Mouse (Mus musculus): Measurements from ENCODE around the gene Samd4b. TPM values are rescaled to one million over a fixed set of nuclear protein-coding genes. Genes with fewer than 3 reads are reported as not detected.
"Not testable (repeated sequence)": the region's sequence is repeated elsewhere in the genome, so short reads cannot be mapped to it uniquely, and the experiment has no call there.

Samd4b gene
- total RNA-seq, 1 experiment from 2014 or later, result 10.1 TPM

DNA sequence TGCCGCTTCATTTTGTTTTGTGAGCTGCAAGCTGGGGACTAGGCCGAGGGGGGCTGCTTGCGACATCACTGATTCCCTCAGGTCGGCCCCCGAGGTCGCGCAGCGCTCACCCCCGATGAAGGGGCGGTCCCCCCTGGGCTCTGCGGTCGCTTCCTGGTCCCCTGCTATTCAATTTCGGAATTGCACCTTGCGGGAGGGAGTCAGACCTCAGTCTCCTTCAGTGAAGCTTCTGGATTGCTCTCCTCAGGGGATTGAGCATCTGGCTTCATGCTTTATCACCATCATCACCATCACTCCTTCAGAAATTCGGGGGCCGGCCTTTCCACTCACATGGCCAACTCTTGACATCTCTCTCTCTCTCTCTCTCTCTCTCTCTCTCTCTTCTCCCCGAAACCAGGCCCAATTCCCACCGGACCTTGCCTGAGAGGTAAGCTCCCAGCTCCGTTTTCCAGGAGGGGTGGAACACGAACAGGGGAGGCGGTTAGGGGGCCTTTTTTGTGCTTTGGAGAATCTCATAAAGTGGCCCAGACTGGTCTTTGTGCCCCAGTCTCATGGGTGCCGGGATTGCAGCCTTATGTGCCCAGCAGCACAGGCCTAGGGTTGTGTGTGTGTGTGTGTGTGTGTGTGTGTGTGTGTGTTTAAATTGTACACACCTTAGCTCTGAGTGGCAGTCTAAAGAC, 204.5 kb downstream of the Samd4b start:
- no peak for ATAC-seq (replicated peaks; ENCODE audit: insufficient number of reproducible peaks, low FRiP score, low TSS enrichment, poor library complexity, severe bottlenecking)

DNA sequence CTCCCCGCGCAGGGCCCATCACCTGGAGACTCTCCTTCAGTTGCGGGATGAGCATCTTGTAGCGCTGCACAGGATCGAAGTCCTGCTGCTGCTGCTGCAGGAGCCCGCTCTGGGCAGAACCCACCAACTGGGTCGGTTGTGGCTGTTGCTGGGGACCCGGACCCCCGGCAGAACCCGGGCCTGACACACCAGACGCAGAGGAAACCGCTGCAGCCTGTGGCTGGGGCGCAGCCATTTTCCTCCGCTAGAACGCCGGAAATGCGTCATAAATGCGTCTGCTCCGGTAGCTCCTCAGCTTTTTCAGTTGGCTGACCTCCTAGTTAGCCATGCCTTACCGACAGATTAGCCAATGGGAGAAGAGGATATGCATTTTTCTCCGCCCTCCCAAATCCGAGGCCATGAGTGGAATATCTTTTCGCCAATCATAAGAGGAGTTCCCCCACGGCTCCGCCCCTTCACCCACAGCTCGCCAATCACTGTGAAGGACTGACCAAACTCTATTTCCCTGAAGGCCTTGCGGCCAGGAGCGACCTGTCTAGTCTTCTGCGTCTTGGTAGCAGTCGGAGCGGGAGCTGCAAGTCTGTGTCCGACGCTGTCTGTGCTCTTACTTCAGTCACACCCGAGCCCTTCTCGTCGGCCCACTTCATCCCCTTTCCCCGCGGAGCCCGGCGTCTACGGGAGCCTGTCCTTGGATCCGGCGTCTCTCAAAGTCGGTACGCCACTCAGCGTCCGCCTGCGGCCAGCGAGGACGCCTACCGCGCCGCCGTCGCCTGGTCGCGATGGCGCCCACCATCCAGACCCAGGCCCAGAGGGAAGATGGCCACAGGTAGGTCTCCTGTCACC, 205.3 kb downstream of the Samd4b start, which contains the start of the genes Med29 and Paf1:
Gene Med29, minus strand, starts transcription at position 280 of the 843 bp plus-strand sequence.
Gene Paf1, plus strand, starts transcription at position 523 of the 843 bp plus-strand sequence.
- peak; percentile 98 for ATAC-seq (replicated peaks; ENCODE audit: insufficient number of reproducible peaks, low FRiP score, low TSS enrichment, poor library complexity, severe bottlenecking)

DNA sequence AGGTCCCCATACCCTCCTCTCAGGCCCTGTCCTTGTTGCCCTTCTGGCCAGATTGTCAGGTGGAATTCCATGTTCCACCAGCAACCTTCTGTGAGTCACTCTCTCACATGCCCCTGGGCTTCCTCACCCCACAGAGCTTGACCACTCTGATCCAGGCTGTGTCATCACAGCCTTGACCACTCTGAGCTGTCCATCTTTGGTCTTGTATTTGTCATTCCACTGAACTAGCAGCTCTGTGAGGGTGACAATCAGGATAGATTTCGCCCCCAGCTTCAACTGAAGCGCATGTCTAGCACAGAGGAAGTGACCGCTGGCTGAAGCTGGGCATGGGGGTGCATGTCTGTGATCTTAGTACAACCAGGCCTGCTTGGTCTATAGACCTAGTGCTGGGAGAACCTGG, 207.6 kb downstream of the Samd4b start:
- ATAC-seq (replicated peaks; ENCODE audit: insufficient number of reproducible peaks, low FRiP score, low TSS enrichment, poor library complexity, severe bottlenecking), result no peak

DNA sequence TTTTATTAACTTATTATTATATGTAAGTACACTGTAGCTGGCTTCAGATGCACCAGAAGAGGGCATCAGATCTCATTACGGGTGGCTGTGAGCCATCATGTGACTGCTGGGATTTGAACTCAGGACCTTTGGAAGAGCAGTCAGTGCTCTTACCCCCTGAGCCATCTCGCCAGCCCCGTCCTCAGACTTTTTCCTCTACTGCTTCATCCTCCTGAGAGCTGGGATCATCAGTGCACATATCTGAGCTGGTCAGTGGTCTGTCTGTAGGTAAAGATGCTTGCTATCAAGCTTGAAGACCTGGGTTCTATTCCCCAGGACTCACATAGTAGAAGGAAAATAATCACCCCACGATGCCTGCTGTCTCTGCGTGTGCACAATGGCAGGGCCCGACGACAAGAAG, 210.6 kb downstream of the Samd4b start:
- ATAC-seq (replicated peaks; ENCODE audit: insufficient number of reproducible peaks, low FRiP score, low TSS enrichment, poor library complexity, severe bottlenecking), result not testable (repeated sequence)

DNA sequence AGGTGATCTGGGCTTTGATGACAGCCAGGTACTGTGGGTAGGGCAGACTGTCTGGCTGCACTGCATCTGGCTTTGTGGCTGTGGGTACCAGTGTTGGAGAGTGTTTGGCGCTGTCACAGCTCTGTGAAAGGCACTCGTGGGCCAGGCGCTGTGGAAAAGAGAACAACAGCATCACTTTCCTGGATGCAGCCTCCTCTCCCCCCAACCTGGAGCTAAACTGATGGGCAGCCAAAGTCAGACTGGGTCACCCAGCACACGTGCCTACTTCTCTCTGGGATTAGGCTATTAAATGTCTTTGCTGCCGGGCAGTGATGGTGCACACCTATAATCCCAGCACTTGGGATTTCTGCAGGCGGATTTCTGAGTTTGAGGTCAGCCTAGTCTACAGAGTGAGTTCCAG, 211.1 kb downstream of the Samd4b start:
- not testable (repeated sequence) for ATAC-seq (replicated peaks; ENCODE audit: insufficient number of reproducible peaks, low FRiP score, low TSS enrichment, poor library complexity, severe bottlenecking)

DNA sequence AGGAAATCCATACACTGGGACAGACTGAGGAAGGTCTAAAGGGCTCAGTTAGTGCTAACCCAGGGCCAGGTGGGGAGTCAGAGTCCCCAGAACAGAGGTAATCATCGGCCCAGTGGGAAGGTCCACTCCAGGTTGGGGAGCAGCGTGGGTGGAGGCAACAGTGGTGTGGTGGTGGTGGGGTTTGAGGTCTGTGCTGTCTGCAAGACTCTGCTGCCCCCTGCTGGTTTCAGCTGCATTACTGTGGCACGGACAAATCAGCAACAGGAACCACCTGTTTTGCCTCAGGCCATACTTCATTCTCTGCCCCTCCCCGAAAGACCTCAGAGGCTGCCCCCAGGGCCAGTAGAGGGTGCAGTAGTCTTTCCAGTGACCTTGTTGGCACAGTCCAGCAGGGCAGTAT, 211.5 kb downstream of the Samd4b start:
- ATAC-seq (replicated peaks; ENCODE audit: insufficient number of reproducible peaks, low FRiP score, low TSS enrichment, poor library complexity, severe bottlenecking), result peak; percentile 27

DNA sequence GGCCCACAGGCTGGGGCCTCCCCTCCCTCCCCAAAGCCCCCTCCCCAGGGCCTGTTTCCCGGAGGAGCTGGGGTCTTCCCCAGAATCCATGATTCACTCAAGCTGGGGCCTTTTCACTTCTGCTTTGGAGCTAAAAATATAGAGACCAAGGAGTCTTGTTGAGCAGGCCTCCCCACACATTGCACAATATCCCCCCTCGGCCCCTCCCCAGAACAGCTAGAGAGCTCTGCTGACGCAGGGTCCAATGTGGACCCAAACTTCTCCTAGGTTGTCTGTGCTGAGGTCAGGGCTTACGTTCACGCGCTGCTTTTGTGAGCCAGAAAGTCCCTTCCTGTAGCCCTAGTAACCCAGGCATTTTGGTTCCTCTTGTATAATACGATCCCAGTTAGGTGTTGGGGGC, 211.9 kb downstream of the Samd4b start:
- ATAC-seq (replicated peaks; ENCODE audit: insufficient number of reproducible peaks, low FRiP score, low TSS enrichment, poor library complexity, severe bottlenecking), result peak; percentile 16

DNA sequence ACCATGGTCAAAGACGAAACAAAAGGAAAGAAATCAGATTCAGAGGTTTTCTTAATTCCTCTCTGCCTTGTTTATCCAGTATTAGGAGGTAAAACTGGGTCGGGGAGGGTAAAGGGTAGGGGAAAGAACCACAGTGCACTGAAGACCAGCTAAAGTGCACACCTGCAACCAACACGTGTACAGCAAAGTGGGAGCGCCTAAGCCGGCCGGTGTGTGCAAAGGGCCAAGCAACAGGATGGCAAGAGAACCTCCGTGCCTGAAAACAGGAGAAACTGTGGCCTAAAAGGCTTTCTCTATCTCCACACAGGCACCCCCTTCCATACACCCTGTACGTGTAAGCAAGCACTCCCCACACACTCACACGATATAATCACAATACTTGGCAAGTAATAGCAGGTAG, 212.7 kb downstream of the Samd4b start:
- no peak for ATAC-seq (replicated peaks; ENCODE audit: insufficient number of reproducible peaks, low FRiP score, low TSS enrichment, poor library complexity, severe bottlenecking)

DNA sequence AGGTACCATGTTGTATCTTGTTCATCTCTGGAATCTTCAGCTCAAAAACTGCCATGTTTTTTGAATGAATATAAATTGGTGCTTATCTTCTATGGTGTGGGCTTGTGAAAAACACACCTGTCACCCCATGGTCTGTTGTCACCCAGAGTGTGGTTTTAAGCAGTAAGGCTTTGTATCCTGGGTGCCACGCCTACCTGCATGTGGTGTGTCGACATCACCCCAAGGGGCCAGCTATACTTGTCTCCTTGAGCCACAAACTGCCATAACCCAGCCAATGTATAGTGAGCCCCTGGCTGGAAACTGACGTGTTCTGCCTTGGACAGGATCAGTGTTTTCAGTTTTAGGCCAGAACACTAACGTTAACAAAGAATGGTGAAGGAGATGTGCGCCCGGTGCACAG, 213.8 kb downstream of the Samd4b start:
- no peak for ATAC-seq (replicated peaks; ENCODE audit: insufficient number of reproducible peaks, low FRiP score, low TSS enrichment, poor library complexity, severe bottlenecking)

DNA sequence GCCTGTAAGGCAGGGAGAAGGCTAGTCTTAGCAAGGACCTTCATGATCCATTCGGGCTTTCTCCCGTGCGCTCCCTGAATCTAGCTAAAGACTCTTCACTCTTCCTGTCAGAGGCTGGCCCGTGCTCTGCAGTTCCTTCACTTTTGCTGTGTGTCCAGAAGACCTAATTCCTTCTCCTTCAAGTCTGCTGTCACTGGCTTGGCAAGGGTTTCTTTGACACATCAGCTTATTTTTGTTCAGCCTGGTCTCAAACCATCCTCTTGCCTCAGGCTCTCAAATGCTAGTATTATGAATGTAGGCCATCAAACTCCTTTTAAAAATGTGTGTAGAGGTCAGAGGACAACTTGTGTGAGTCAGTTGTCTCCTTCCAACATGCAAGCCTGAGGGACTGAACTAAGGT, 214.3 kb downstream of the Samd4b start:
- ATAC-seq (replicated peaks; ENCODE audit: insufficient number of reproducible peaks, low FRiP score, low TSS enrichment, poor library complexity, severe bottlenecking), result no peak

DNA sequence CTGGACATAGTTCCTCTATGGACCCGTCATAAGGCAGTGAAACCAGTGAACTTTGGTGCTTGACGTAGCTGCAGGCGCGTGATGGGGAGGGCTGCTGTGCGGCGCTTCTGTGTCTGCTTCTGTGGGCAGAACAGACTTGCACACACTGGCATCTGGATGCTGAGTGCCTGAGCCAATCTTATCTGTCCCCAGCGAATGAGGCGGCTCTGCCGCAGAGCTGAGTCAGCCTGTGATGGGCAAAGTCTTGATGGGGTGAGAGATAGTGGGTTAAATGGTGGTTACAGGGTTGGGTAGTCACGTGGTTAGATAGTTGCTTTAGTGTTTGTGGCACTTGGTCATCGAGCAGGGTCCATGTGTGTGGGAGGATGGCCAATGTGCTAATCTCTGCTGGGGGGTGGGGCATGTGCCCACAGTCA, 215.0 kb downstream of the Samd4b start:
- peak; percentile 28 for ATAC-seq (replicated peaks; ENCODE audit: insufficient number of reproducible peaks, low FRiP score, low TSS enrichment, poor library complexity, severe bottlenecking)

DNA sequence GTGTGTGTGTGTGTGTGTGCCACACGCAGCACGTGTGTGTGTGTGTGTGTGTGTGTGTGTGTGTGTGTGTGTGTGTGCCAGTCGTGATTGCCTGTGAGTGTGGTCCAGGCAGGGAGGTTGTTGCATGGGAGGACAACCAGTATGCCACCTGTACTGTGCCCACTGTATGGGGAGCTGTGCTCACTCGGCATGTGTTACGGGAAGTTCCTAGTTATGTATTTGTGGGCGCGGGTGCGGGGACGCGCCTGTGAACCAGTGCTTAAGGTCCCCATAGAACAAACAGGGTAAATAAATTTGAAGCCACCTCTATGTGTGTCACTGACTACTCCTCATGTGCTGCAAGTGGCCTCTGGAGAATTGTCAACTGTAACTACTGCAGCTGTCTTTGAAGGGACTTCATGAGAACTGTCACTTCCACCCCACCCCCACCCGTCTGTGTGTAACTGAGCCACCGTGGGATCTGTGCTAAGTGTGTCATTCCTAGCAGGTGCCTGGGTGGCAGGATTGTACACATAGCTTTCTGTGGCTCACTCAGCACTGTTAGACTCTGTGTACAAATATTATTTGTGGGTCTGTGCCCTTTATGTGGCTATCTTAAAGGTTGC, 215.5 kb downstream of the Samd4b start:
- no peak for ATAC-seq (replicated peaks; ENCODE audit: insufficient number of reproducible peaks, low FRiP score, low TSS enrichment, poor library complexity, severe bottlenecking)

DNA sequence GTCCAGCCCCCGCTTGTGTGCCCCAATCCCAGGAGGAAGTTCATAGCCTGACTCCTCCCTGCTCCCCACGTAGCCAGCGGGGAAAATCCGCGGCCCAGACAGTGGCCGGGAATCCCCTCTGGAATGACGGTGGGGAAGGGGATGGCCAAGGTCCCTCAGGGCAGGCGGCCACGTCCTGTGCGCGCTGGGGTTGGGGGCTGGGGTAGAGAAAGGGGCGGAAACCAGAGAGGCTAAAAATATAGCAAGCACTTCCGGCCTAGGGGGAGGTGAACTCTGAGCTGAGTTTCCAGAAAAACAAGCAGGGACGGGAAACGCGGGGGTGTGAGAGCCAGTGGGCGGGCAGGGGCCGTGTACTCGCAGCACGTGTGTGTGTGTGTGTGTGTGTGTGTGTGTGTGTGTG, 216.0 kb downstream of the Samd4b start:
- ATAC-seq (replicated peaks; ENCODE audit: insufficient number of reproducible peaks, low FRiP score, low TSS enrichment, poor library complexity, severe bottlenecking), result peak; percentile 0; the same call in 1 of the 2 replicates

DNA sequence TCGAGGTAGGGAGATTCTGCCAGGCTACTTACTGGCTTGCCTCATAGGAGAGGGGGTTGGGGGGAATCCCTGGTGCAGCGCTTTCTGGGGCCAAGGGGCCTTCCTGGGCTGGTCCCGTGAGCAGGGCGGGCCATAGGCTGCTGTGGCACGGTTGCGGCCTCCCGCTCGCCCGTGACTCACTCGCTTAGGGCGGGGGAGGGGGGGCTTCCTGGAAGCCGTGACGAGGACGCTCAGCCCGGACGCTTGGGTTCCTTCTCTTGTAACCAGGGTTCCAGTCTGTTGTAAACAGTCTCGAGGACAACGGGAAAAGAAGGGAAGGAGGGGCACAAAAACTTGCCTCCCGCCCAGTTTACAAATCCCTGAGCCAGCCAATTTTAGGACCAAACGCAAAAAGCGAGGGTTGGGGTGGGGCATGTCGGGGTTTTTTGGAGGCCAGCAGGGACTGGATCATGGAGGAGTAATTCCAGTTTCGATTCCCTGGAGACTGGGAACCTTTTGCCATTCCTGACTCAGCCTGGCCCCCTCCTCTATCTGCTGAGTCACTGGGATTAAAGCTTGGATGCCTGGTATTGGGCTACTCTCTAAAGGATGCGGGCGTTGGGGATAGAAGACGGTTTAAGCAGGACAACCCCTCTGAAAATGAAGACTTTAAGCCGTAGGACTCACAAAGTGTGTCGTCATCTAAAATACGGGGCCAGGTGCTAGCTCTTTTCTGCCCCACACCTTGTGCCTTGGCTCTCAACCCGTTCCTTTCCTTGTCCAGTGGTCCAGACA, 216.7 kb downstream of the Samd4b start:
- ATAC-seq (replicated peaks; ENCODE audit: insufficient number of reproducible peaks, low FRiP score, low TSS enrichment, poor library complexity, severe bottlenecking), result peak; percentile 8

DNA sequence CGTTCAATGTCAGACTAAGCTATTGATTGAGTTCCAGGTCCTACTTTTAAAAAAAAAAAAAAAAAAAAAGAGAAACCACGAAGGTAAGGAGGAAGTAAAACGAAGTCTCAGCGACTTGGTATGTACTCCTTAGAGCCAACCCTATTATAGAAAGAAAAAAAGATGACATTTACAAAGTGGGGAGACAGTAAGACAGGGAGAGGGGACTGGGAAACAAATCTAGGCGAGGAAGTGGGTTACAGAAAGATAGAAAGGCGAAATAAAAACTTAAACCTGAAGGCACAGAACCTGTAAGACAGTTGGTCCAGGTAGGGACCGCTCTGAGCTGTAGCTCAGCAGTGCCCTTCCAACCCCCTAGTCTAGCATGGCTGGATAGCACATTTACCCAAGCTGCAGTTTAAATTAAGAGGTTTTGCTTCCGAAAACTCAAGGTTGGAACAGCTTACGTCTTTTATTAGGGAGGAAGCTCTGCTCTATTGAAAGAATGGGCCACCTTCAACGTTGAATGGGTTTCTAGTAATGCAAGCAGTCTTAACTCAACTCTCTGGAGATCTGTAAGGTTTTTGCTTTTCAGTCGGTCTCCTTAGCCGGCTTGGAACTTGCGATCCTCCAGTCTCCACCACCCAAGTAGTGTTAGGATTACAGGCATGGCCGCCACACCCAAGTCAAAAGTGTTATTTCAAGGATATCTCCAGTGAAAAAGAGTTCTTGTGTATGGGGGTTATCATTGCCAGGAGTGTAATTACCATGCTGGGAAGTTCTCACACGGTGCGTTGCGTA, 217.5 kb downstream of the Samd4b start, which contains the start of gene Zfp36:
Gene Zfp36, minus strand, starts transcription at position 17 of the 780 bp plus-strand sequence.
- no peak for ATAC-seq (replicated peaks; ENCODE audit: insufficient number of reproducible peaks, low FRiP score, low TSS enrichment, poor library complexity, severe bottlenecking)

DNA sequence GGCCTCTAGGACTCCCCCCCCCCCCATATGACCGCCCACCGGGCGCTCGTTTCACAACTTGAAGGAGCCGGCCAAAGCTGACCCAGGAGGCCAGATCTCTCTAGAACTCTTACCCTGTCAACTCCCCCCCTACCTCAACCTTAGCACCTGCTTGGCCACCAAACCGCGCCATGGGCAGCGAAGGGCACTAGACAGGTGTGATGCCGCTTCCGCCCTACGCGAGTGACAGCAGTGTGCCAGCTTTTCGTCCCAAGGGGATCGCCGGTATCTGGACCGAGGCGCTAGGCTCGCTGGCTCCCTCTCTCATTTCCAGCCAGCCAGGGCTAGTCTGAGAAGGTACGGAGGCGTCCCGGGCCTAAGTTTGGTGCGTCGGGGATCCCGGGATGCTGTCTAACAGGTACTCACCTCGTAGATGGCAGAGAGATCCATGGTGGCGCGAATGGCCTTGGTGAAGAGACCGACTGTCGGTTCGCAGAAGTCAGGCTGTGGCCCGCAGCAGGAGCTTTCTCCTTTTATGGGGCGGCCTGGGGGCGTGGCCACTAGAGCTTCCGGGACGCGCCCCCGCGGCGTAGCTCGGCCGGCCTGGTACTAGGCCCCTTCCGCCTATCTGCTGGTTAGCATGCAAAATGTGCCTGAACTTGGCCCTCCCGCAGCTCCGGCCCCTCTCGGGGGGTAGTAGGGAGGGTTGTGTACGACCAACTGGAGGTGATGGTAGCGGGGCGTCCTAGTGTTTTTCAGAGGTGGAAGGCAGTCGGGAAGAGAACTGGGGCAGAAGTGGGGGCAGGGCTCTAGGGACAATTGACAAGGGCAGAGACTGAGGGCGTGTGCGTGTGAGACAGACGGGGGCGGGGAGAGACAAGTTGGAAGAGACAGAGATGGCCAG, 218.9 kb downstream of the Samd4b start:
- ATAC-seq (replicated peaks; ENCODE audit: insufficient number of reproducible peaks, low FRiP score, low TSS enrichment, poor library complexity, severe bottlenecking), result peak; percentile 10

DNA sequence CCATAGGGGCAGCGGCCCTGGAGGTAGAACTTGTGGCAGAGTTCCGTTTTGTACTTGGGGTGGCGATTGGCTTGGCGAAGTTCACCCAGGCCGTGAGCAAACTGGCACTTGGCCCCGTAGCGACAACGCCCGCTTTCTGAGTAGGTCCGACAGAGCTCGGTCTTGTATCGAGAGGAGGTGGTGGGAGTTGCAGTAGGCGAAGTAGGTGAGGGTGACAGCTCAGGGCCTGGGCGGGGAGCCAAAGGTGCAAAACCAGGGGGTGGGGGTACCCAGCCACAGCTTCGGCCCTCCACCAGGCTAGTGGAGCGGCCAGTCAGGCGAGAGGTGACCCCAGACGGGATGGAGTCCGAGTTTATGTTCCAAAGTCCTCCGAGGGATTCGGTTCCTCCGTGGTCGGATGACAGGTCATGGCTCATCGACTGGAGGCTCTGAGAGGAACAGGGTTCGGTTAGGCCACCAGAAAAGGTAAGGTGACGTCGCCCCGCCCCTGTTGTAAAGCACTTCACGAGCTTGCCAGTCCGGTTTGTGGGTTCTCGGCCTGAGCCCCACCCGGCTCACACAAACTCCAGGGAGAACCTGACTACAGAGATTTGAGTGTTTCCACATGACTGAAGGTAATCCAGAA, 219.8 kb downstream of the Samd4b start:
- ATAC-seq (replicated peaks; ENCODE audit: insufficient number of reproducible peaks, low FRiP score, low TSS enrichment, poor library complexity, severe bottlenecking), result no peak

Data from monocyte, adult 5-6 weeks (primary cell).